Comparison of ENCODE assay signal across 22 mouse cellular contexts in genomic region chr7:111245488-111245887, GRCm38 (mm10).
A peak's percentile ranks its signal among the peaks of the same experiment; 100 is the strongest.
DNase-seq lines count a peak whose midpoint lies in the region; ATAC-seq and TF ChIP-seq lines count a peak whose summit lies in the region.
"Had no signal": no experiment of that assay in that cellular context is flagged by ENCODE, and none has a peak within 500 bp of the region (broad histone marks: within the 10 kb centered on the region; RNA-seq: fewer than 3 reads in every experiment).

No protein-coding gene starts in this region.

- no peak overlapping the region for H3K9ac ChIP-seq in midbrain, embryonic 13.5 days (replicated peaks)
- H3K9ac ChIP-seq: embryonic facial prominence, embryonic 13.5 days; heart, embryonic 15.5 days; liver, embryonic 12.5 days; lung, embryonic 14.5 days; midbrain, embryonic 12.5 days; stomach, embryonic 15.5 days had no signal

- no peaks in the 10 kb centered on the region for H3K27me3 ChIP-seq in midbrain, embryonic 13.5 days
- H3K27me3 ChIP-seq: embryonic facial prominence, embryonic 13.5 days; heart, embryonic 15.5 days; midbrain, embryonic 12.5 days; stomach, embryonic 15.5 days had no signal

- H3K4me3 ChIP-seq in left cerebral cortex, adult 2 months, result no peak overlapping the region
- H3K4me3 ChIP-seq in midbrain, embryonic 13.5 days (replicated peaks), result no peak overlapping the region
- H3K4me3 ChIP-seq: embryonic facial prominence, embryonic 13.5 days; forebrain, embryonic 10.5 days; heart, embryonic 15.5 days; hindbrain, embryonic 10.5 days; liver, embryonic 12.5 days; midbrain, embryonic 12.5 days; stomach, embryonic 15.5 days had no signal

- H3K36me3 ChIP-seq in midbrain, embryonic 13.5 days, result no peaks in the 10 kb centered on the region
- H3K36me3 ChIP-seq: embryonic facial prominence, embryonic 13.5 days; forebrain, embryonic 10.5 days; heart, embryonic 15.5 days; hindbrain, embryonic 10.5 days; liver, embryonic 12.5 days; midbrain, embryonic 12.5 days; stomach, embryonic 15.5 days had no signal

- ATAC-seq in midbrain, embryonic 13.5 days, result no peak
- ATAC-seq: inflammation-experienced regulatory T-cells, adult 6 months; liver, embryonic 12.5 days had no signal

- DNase-seq in adrenal gland, postnatal 14 days, result peak; percentile 45
- no peak for DNase-seq in adrenal gland, postnatal 4 days (ENCODE audit: low spot score in 2 of 2)
- DNase-seq in left cerebral cortex, adult 2 months (ENCODE audit: extremely low spot score in 1 of 2, low spot score in 2 of 2), result peak; percentile 21 to 31
- DNase-seq in left cerebral cortex, postnatal 4 days, result no peak
- peak; percentile 50 to 73 for DNase-seq in layer of hippocampus, adult 18-20 months (ENCODE audit: low spot score in 2 of 2)
- DNase-seq in right cerebral cortex, postnatal 14 days, result peak; percentile 25
- no peak for DNase-seq in urinary bladder, postnatal 36 days (ENCODE audit: low spot score in 2 of 2)
- DNase-seq: cerebellum, adult 11-12 months; heart, adult 18-20 months; kidney, adult 9 months; kidney, postnatal 4 days; lung, embryonic 14.5 days; lung, postnatal 4 days had no signal

- peak overlapping the region; percentile 36; the same call in 1 of the 2 replicates for H3K27ac ChIP-seq in left cerebral cortex, adult 2 months
- H3K27ac ChIP-seq in midbrain, embryonic 13.5 days, result no peak overlapping the region
- H3K27ac ChIP-seq: embryonic facial prominence, embryonic 13.5 days; forebrain, embryonic 10.5 days; heart, embryonic 15.5 days; hindbrain, embryonic 10.5 days; liver, embryonic 12.5 days; midbrain, embryonic 12.5 days; stomach, embryonic 15.5 days had no signal

- no peaks in the 10 kb centered on the region for H3K9me3 ChIP-seq in midbrain, embryonic 13.5 days
- H3K9me3 ChIP-seq: embryonic facial prominence, embryonic 13.5 days; forebrain, embryonic 10.5 days; heart, embryonic 15.5 days; hindbrain, embryonic 10.5 days; liver, embryonic 12.5 days; midbrain, embryonic 12.5 days; stomach, embryonic 15.5 days had no signal

- WGBS in midbrain, embryonic 13.5 days, result 94% methylated on average over 8 of the region's 8 CpGs

- no peaks in the 10 kb centered on the region for H3K4me1 ChIP-seq in midbrain, embryonic 13.5 days (replicated peaks)
- H3K4me1 ChIP-seq: embryonic facial prominence, embryonic 13.5 days; forebrain, embryonic 10.5 days; hindbrain, embryonic 10.5 days; liver, embryonic 12.5 days; midbrain, embryonic 12.5 days; stomach, embryonic 15.5 days had no signal

- intact Hi-C loops in left cerebral cortex, adult 2 months (cut with DNase I), result loop anchor here (5.0 to 10.0 kb wide), 2 partner anchors 299 to 532 kb away; partner anchors contain the start of gene Galnt18
- intact Hi-C loops in left cerebral cortex, postnatal 4 days (cut with DNase I), result no loop called here

- peak; percentile 19 for TF ChIP-seq CTCF in left cerebral cortex, adult 2 months (IDR thresholded peaks at IDR 0.05)

- H3K4me2 ChIP-seq in midbrain, embryonic 13.5 days (replicated peaks), result no peak overlapping the region
- H3K4me2 ChIP-seq: embryonic facial prominence, embryonic 13.5 days; heart, embryonic 15.5 days; liver, embryonic 12.5 days; lung, embryonic 14.5 days; midbrain, embryonic 12.5 days; stomach, embryonic 15.5 days had no signal

Comparison
In these comparisons a context has a peak if more than half of its experiments do, and no peak if none do; other contexts are left out.
1. DNase-seq: peak in adrenal gland, postnatal 14 days (single experiment), left cerebral cortex, adult 2 months (2 of 2), layer of hippocampus, adult 18-20 months (2 of 2) and right cerebral cortex, postnatal 14 days (single experiment); none in adrenal gland, postnatal 4 days (0 of 2), left cerebral cortex, postnatal 4 days (single experiment) and urinary bladder, postnatal 36 days (0 of 2).